Mouse (Mus musculus): ENCODE measurements around the gene Degs1. TPM values are rescaled to one million over a fixed set of nuclear protein-coding genes. Genes with fewer than 3 reads are reported as not detected.

Gene Degs1
- total RNA-seq (2023; ENCODE audit: inconsistent age), result 58.0 to 68.1 TPM (median 60.8 TPM) in 4 replicates

DNA sequence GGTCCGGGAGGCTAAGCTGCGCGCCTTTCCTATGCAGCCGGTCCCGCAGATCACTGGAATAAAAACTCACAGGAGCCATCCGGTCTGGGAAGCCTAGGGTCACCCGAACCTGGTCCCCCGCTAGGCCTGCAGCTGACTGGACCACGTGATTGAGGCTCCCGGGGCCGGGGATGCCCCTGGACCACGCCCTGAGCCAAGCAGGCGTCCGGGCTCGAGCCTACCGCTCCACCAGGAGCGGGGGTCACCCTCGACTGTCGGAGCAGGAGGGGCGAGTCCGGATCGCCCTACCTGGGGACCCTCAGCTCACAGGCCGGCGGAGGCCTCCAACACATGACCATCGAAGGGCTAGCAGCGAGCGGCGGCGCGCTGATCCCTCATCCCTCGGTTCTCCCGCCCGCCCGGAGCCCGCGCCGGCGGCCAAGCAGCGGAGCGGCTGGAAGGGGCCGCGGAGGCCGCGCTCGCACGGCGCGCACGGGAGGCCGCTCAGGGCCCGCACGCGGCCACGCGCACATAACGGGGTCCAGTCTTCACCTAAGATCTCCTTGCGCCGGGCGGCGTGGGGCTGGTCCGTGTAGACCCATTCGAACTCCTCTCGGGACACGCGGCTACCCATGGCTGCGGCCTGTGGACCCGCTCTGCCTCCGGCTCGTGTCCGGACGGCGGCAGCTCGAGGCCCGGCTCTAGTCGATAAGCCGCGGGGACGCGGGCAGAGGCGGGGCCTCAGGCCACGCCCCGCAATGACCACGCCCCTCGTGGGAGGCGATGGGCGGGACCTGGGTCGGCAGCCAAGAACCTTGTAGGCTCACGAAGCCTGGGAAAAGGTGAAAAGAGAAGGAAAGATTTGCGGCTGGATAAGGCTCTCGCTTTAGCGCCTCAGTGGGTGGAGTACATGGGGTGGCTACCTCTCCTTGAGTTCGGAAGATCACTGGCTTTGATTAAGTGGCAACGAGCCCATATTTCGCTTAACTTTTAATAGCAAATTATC, at the start of gene Degs1:
Gene Degs1 (minus strand): TSS at position 714 of the 985 bp plus-strand sequence.

Other genes starting within 250 kb of the Degs1 start
- gene Srp9, start 158.1 kb downstream of the Degs1 start, total RNA-seq (2023; ENCODE audit: inconsistent age), result 51.4 to 61.2 TPM (median 55.2 TPM) in 4 replicates
- gene Vmn1r1, start 118.3 kb downstream of the Degs1 start, total RNA-seq (2023; ENCODE audit: inconsistent age), result not detected in 4 replicates
- 23.6 to 36.1 TPM (median 26.7 TPM) in 4 replicates for gene Fbxo28, start 58.8 kb upstream of the Degs1 start, total RNA-seq (2023; ENCODE audit: inconsistent age)
- 19.2 to 25.0 TPM (median 23.5 TPM) in 4 replicates for gene Trp53bp2, start 126.4 kb upstream of the Degs1 start, total RNA-seq (2023; ENCODE audit: inconsistent age)
- 23.9 to 37.6 TPM (median 28.2 TPM) in 4 replicates for gene Capn2, start 234.8 kb upstream of the Degs1 start, total RNA-seq (2023; ENCODE audit: inconsistent age)